Mouse (Mus musculus): ENCODE data around the gene Thbs3.

The Thbs3 gene

GRCm38 (mm10) chr3:89226900-89227299, 11.9 kb downstream of the Thbs3 start, which contains the start of gene Mtx1:
Gene Mtx1 (minus strand): TSS chr3:89227088.
- no peak for DNase-seq (ENCODE audit: extremely low spot score, low spot score)

- peak; percentile 97 for DNase-seq (ENCODE audit: extremely low spot score, low spot score)
Observed at GRCm38 (mm10) chr3:89227307-89228179, 12.6 kb downstream of the Thbs3 start.

- DNase-seq (ENCODE audit: extremely low spot score, low spot score), result peak; percentile 90
Observed at GRCm38 (mm10) chr3:89228180-89228549, 13.2 kb downstream of the Thbs3 start.

- no peak for DNase-seq (ENCODE audit: extremely low spot score, low spot score)
Observed at GRCm38 (mm10) chr3:89228836-89229235, 13.9 kb downstream of the Thbs3 start, which contains the start of gene Muc1. Gene Muc1 (plus strand): TSS chr3:89229057.

GRCm38 (mm10) chr3:89229276-89229675, 14.3 kb downstream of the Thbs3 start:
- no peak for DNase-seq (ENCODE audit: extremely low spot score, low spot score)

- DNase-seq (ENCODE audit: extremely low spot score, low spot score), result no peak
Observed at GRCm38 (mm10) chr3:89230561-89230960, 15.6 kb downstream of the Thbs3 start.

GRCm38 (mm10) chr3:89231345-89231744, 16.4 kb downstream of the Thbs3 start:
- DNase-seq (ENCODE audit: extremely low spot score, low spot score), result no peak

GRCm38 (mm10) chr3:89231772-89232275, 16.8 kb downstream of the Thbs3 start:
- no peak for DNase-seq (ENCODE audit: extremely low spot score, low spot score)

GRCm38 (mm10) chr3:89232614-89233013, 17.6 kb downstream of the Thbs3 start:
- no peak for DNase-seq (ENCODE audit: extremely low spot score, low spot score)

- DNase-seq (ENCODE audit: extremely low spot score, low spot score), result no peak
Observed at GRCm38 (mm10) chr3:89233562-89234110, 18.7 kb downstream of the Thbs3 start.

- DNase-seq (ENCODE audit: extremely low spot score, low spot score), result no peak
Observed at GRCm38 (mm10) chr3:89236516-89236915, 21.5 kb downstream of the Thbs3 start.

GRCm38 (mm10) chr3:89237682-89238081, 22.7 kb downstream of the Thbs3 start:
- no peak for DNase-seq (ENCODE audit: extremely low spot score, low spot score)

- no peak for DNase-seq (ENCODE audit: extremely low spot score, low spot score)
Observed at GRCm38 (mm10) chr3:89238494-89238893, 23.5 kb downstream of the Thbs3 start.

- no peak for DNase-seq (ENCODE audit: extremely low spot score, low spot score)
Observed at GRCm38 (mm10) chr3:89242331-89242895, 27.4 kb downstream of the Thbs3 start.

GRCm38 (mm10) chr3:89243609-89244008, 28.6 kb downstream of the Thbs3 start:
- DNase-seq (ENCODE audit: extremely low spot score, low spot score), result peak; percentile 46

GRCm38 (mm10) chr3:89244158-89244981, 29.4 kb downstream of the Thbs3 start:
- no peak for DNase-seq (ENCODE audit: extremely low spot score, low spot score)

GRCm38 (mm10) chr3:89244982-89245687, 30.2 kb downstream of the Thbs3 start:
- peak; percentile 58 for DNase-seq (ENCODE audit: extremely low spot score, low spot score)

GRCm38 (mm10) chr3:89245688-89246171, 30.8 kb downstream of the Thbs3 start, which contains the start of gene Krtcap2:
Gene Krtcap2 (plus strand): TSS chr3:89245966.
- no peak for DNase-seq (ENCODE audit: extremely low spot score, low spot score)

- peak; percentile 94 for DNase-seq (ENCODE audit: extremely low spot score, low spot score)
Observed at GRCm38 (mm10) chr3:89246261-89247100, 31.5 kb downstream of the Thbs3 start, which contains the start of gene Trim46. Gene Trim46 (minus strand): TSS chr3:89246309.
